Mouse (Mus musculus): ENCODE measurements at regions not wholly inside any gene's neighbourhood (a gene's known extent, or its start where the extent isn't known, plus 50 kb on each side); places are given as distances from the start of the nearest gene placed in this dataset.

DNA sequence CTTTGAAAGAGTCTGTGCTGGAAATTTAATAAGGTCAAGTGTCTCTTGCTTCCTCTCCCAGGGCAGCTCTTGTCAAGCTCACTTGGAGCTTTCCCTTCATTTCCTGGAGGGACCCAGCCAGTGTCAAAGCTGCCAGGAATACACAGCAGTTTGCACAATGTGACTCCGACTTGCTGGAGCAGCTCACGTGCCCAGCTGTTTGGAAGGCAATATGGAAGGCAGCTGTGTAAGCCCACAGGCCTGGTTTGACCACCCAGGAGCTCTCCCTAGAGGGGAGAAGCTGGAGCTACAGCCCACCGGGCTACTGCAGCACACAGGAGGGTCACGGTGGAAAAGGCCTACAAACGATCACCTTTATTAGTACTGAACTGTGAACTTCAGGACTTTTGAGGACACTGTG is 669.8 kb downstream of the Slc22a22 start:
- Histone ChIP-seq H3K4me3 (ENCODE audit: low read depth, low read length) (no peak overlapping the region), H3K4me1 (ENCODE audit: control insufficient read depth, insufficient read depth, insufficient read length, low read length) (no peaks in the 10 kb centered on the region), H3K36me3 (ENCODE audit: control insufficient read depth, insufficient read depth, low read length) (no peaks in the 10 kb centered on the region), H3K27me3 (ENCODE audit: control insufficient read depth, insufficient read depth, low read length) (no peaks in the 10 kb centered on the region), H3K27ac (ENCODE audit: insufficient read depth, low read depth, low read length) (no peak overlapping the region)
- 69% methylated on average over 5 of the region's 5 CpGs for WGBS
- TF ChIP-seq POLR2A (IDR thresholded peaks at IDR 0.05; ENCODE audit: low read depth, low read length), result no peak
- no peak for TF ChIP-seq CTCF (IDR thresholded peaks at IDR 0.05; ENCODE audit: extremely low read depth, insufficient read length, insufficient replicate concordance, low read depth, low read length)

DNA sequence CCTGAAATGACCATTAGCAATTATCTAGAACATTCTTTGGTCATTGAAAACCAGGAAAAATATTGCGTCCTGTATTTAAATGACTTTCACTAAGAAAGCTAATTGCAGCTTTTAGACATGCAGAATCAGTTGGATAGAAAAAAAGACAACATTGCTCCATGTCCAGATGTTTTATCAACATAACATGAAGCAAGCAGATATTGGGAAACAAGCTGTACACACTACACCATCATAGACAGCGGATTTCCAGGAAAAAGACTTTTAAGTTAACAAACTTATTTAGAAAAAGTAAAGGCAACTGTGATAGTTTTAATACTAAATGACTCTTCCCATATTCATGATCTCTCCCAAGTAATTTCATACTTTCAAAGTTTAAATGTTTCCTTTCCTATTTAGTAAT is 675.5 kb downstream of the Slc22a22 start:
- WGBS, result 91% methylated on average over 2 of the region's 2 CpGs
- no peaks in the 10 kb centered on the region for H3K36me3 ChIP-seq (ENCODE audit: control insufficient read depth, insufficient read depth, low read length)
- TF ChIP-seq POLR2A (IDR thresholded peaks at IDR 0.05; ENCODE audit: low read depth, low read length) (no peak), CTCF (IDR thresholded peaks at IDR 0.05; ENCODE audit: extremely low read depth, insufficient read length, insufficient replicate concordance, low read depth, low read length) (no peak)

DNA sequence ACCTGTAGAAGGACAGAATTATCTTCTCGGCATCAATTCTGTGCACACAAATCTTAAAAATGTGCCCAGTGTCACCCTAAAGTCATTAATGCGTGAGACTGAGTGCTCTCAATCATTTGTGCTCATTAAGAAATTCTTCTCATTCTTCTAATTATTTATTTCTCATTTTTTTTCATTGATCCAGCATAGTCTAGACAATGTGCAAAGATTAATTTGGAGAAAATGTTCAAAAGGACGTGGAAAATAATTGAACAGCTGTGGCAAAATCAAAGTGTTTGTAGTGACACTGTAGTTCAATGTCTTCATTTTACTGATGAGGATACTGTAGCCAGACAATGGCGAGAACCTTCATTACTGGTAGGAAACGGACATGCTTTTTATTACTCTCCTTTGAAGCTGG is 702.0 kb downstream of the Slc22a22 start:
- peaks cover 3% of the 10 kb centered on the region; the same call in 1 of the 2 replicates for H3K4me1 ChIP-seq (ENCODE audit: control insufficient read depth, insufficient read depth, insufficient read length, low read length)
- no peak overlapping the region for H3K27ac ChIP-seq (ENCODE audit: insufficient read depth, low read depth, low read length)
- H3K36me3 ChIP-seq (ENCODE audit: control insufficient read depth, insufficient read depth, low read length), result no peaks in the 10 kb centered on the region
- 33% methylated on average over 5 of the region's 5 CpGs for WGBS
- H3K4me3 ChIP-seq (ENCODE audit: low read depth, low read length), result no peak overlapping the region
- TF ChIP-seq CTCF (IDR thresholded peaks at IDR 0.05; ENCODE audit: extremely low read depth, insufficient read length, insufficient replicate concordance, low read depth, low read length) (no peak), POLR2A (IDR thresholded peaks at IDR 0.05; ENCODE audit: low read depth, low read length) (no peak)
- no peaks in the 10 kb centered on the region for H3K27me3 ChIP-seq (ENCODE audit: control insufficient read depth, insufficient read depth, low read length)

More for the DNA sequence above, 675.5 kb downstream of the Slc22a22 start:
- H3K4me1 ChIP-seq (ENCODE audit: control insufficient read depth, insufficient read depth, insufficient read length, low read length), result no peaks in the 10 kb centered on the region
- H3K27me3 ChIP-seq (ENCODE audit: control insufficient read depth, insufficient read depth, low read length), result no peaks in the 10 kb centered on the region
- no peak overlapping the region for H3K4me3 ChIP-seq (ENCODE audit: low read depth, low read length)
- no peak overlapping the region for H3K27ac ChIP-seq (ENCODE audit: insufficient read depth, low read depth, low read length)

DNA sequence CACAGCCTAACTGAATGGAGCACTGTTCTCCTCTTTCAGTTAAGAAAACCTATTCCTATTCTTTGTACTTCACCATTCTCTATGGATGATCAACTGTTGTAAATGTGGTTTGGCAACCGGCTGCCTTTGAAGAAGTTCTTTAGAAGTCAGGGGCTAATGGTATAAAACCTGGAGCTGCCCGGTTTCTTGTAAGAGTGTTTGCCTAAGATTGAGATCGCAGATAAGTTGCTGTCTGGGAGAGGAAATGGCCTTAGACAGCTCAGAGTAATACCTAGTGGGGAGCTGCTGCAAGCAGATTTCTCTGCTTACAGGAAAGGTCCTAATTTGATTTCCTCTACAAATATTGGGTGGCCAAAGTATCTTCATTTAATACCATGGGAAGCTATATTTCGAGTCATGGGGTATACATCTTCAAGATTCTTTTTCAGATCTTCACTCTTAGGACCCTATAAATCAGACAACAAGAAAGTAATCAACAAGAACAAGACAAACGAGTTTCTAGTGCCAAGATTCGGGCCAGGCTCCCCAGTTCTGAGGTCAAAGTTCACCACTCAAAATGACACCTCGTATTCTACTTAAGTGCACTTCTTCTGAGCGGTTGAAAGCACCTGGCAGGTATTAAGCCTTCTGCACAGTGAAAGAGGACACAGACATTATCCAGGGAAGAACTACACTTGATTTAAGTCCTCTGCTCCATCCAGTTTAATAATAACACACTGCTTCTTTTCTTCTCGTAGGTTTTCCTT is 702.6 kb downstream of the Slc22a22 start:
- peaks cover 3% of the 10 kb centered on the region; the same call in 1 of the 2 replicates for H3K4me1 ChIP-seq (ENCODE audit: control insufficient read depth, insufficient read depth, insufficient read length, low read length)
- H3K4me3 ChIP-seq (ENCODE audit: low read depth, low read length), result no peak overlapping the region
- 18% methylated on average over 9 of the region's 9 CpGs for WGBS
- peak overlapping the region; percentile 9; the same call in 1 of the 2 replicates for H3K27ac ChIP-seq (ENCODE audit: insufficient read depth, low read depth, low read length)
- TF ChIP-seq CTCF (IDR thresholded peaks at IDR 0.05; ENCODE audit: extremely low read depth, insufficient read length, insufficient replicate concordance, low read depth, low read length) (no peak), POLR2A (IDR thresholded peaks at IDR 0.05; ENCODE audit: low read depth, low read length) (no peak)
- H3K27me3 ChIP-seq (ENCODE audit: control insufficient read depth, insufficient read depth, low read length), result no peaks in the 10 kb centered on the region
- no peaks in the 10 kb centered on the region for H3K36me3 ChIP-seq (ENCODE audit: control insufficient read depth, insufficient read depth, low read length)

DNA sequence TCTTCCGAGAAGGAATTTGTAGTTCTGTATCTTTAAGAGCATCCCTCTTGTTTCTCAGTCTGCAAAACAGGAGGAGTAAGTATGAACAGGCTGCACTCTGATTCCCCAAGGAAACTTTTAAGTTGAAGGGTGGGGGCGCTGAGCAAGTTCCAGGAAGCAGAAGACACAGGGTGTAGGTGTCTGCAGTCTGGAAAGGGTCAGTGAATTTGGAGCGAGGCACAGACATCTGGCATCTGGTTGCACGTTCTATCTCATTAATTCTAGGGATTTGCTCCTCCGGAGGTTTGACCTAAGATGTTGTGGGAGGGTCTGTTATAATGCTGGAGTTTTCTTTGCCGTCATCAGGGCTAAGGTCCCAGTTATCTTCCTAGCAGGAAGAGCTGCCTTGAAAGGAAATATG is 711.1 kb downstream of the Slc22a22 start:
- Histone ChIP-seq H3K27ac (ENCODE audit: insufficient read depth, low read depth, low read length) (no peak overlapping the region), H3K36me3 (ENCODE audit: control insufficient read depth, insufficient read depth, low read length) (no peaks in the 10 kb centered on the region), H3K4me1 (ENCODE audit: control insufficient read depth, insufficient read depth, insufficient read length, low read length) (peaks cover 10% of the 10 kb centered on the region), H3K4me3 (ENCODE audit: low read depth, low read length) (no peak overlapping the region), H3K27me3 (ENCODE audit: control insufficient read depth, insufficient read depth, low read length) (no peaks in the 10 kb centered on the region)
- WGBS, result 68% methylated on average over 6 of the region's 6 CpGs
- TF ChIP-seq CTCF (IDR thresholded peaks at IDR 0.05; ENCODE audit: extremely low read depth, insufficient read length, insufficient replicate concordance, low read depth, low read length) (no peak), POLR2A (IDR thresholded peaks at IDR 0.05; ENCODE audit: low read depth, low read length) (no peak)

DNA sequence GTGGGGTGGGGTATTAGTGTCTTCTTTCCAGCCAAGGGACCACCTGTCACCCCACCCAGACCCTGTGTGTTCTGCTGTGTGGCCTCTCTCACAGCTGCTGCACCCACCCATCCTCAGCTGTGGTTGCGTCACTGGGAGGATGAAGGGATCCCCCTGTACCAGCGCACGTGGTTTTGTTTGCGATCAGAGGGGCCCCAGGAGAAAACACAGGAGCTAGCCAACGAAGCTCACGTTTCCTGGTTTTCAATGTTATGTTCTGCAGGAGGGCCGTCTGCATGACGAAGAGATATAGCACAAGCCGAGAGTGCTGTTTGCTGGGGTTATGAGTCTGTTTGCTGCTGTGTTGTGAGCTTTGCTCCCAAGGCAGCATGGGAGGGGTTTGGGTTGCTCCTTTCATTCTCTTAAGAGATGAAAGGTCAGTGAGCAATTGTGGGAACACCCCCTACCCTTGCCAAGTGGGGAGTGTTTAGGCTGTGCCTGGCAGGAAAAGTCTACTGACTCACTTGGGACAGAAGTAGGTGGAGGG is 712.4 kb downstream of the Slc22a22 start:
- Histone ChIP-seq H3K4me3 (ENCODE audit: low read depth, low read length) (peak overlapping the region; percentile 49), H3K27me3 (ENCODE audit: control insufficient read depth, insufficient read depth, low read length) (no peaks in the 10 kb centered on the region), H3K27ac (ENCODE audit: insufficient read depth, low read depth, low read length) (peak overlapping the region; percentile 83), H3K36me3 (ENCODE audit: control insufficient read depth, insufficient read depth, low read length) (no peaks in the 10 kb centered on the region), H3K4me1 (ENCODE audit: control insufficient read depth, insufficient read depth, insufficient read length, low read length) (peaks cover 10% of the 10 kb centered on the region)
- WGBS, result 7% methylated on average over 9 of the region's 9 CpGs
- TF ChIP-seq POLR2A (IDR thresholded peaks at IDR 0.05; ENCODE audit: low read depth, low read length) (no peak), CTCF (IDR thresholded peaks at IDR 0.05; ENCODE audit: extremely low read depth, insufficient read length, insufficient replicate concordance, low read depth, low read length) (no peak)

DNA sequence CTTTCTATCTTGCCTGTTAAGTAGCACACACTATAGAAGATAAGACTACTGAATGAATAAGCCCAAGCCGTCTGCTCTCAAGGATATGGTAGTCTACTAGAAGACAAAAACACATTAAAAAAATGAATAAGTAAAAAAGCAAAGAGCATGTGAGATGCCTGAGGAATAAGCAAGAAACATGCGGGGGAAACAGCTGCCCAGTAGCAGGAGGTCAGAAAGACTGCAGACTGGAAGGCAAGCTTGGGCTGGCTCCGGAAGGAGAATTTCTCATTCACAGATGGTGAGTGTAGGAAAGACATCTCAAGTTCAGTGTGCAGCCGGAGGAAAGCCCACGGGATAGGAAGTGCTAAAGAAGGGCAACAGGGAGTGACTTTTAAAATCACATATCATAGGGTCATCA is 713.4 kb downstream of the Slc22a22 start:
- TF ChIP-seq POLR2A (IDR thresholded peaks at IDR 0.05; ENCODE audit: low read depth, low read length), result no peak
- TF ChIP-seq CTCF (IDR thresholded peaks at IDR 0.05; ENCODE audit: extremely low read depth, insufficient read length, insufficient replicate concordance, low read depth, low read length), result no peak
- no peaks in the 10 kb centered on the region for H3K36me3 ChIP-seq (ENCODE audit: control insufficient read depth, insufficient read depth, low read length)
- H3K27me3 ChIP-seq (ENCODE audit: control insufficient read depth, insufficient read depth, low read length), result no peaks in the 10 kb centered on the region
- H3K4me1 ChIP-seq (ENCODE audit: control insufficient read depth, insufficient read depth, insufficient read length, low read length), result peaks cover 10% of the 10 kb centered on the region
- peak overlapping the region; percentile 83 for H3K27ac ChIP-seq (ENCODE audit: insufficient read depth, low read depth, low read length)
- no peak overlapping the region for H3K4me3 ChIP-seq (ENCODE audit: low read depth, low read length)
- WGBS, result 31% methylated on average over 5 of the region's 5 CpGs
